Comparison of ENCODE assay signal across 14 mouse cellular contexts in the genomic region with DNA sequence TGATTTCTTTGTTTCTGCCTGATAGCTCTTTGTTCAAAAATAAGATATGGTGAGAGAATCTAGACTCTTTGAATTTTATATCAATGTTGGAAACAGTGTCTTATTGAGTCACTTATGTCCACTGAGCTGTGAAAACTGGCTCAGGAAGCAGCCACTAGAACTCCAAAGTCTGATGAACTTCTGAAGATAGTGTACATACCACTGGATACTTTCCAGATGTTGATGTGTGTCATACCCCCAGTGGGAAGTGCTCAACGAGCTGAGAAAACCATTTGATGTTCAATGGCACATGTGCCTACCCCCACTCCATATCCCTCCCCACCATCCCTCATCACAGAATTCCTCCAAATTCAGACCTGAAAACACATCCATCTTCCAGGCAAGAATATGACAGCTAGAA.
DNase-seq lines count a peak whose midpoint lies in the region; ATAC-seq and TF ChIP-seq lines count a peak whose summit lies in the region.
"Had no signal": no experiment of that assay in that cellular context is flagged by ENCODE, and none has a peak within 500 bp of the region (broad histone marks: within the 10 kb centered on the region; RNA-seq: fewer than 3 reads in every experiment).

No protein-coding gene starts in this region.

- H3K4me3 ChIP-seq in heart, embryonic 13.5 days, result no peak overlapping the region
- no peak overlapping the region for H3K4me3 ChIP-seq in lung, embryonic 16.5 days (ENCODE audit: low read length)
- no peak overlapping the region for H3K4me3 ChIP-seq in heart, embryonic 16.5 days (ENCODE audit: low read length)
- no peak overlapping the region for H3K4me3 ChIP-seq in midbrain, postnatal 0 days (ENCODE audit: low read depth, low read length)
- H3K4me3 ChIP-seq: embryonic facial prominence, embryonic 12.5 days had no signal

- H3K4me1 ChIP-seq in heart, embryonic 13.5 days, result peaks cover 31% of the 10 kb centered on the region
- H3K4me1 ChIP-seq in lung, embryonic 16.5 days (replicated peaks; ENCODE audit: control insufficient read depth, insufficient read depth, low read length), result peaks cover 23% of the 10 kb centered on the region
- peaks cover 23% of the 10 kb centered on the region for H3K4me1 ChIP-seq in heart, embryonic 16.5 days (ENCODE audit: control insufficient read depth, insufficient read depth, low read length)
- H3K4me1 ChIP-seq in midbrain, postnatal 0 days (ENCODE audit: insufficient read depth, low read length), result peaks cover 3% of the 10 kb centered on the region; the same call in 1 of the 2 replicates

- no peak for TF ChIP-seq CTCF in midbrain, postnatal 0 days (IDR thresholded peaks at IDR 0.05)

- 18% methylated on average over 1 of the region's 1 CpGs for WGBS in heart, embryonic 13.5 days
- 28% methylated on average over 1 of the region's 1 CpGs for WGBS in lung, embryonic 16.5 days
- WGBS in heart, embryonic 16.5 days, result 13% methylated on average over 1 of the region's 1 CpGs
- 55% methylated on average over 1 of the region's 1 CpGs for WGBS in midbrain, postnatal 0 days

- intact Hi-C loops in heart, postnatal 36 days (cut with DNase I), result loop anchor here (5.0 kb wide), 1 partner anchor 36 kb away; no protein-coding TSS in a partner anchor
- intact Hi-C loops in left cerebral cortex, postnatal 14 days (cut with DNase I), result no loop called here

- no peak overlapping the region for H3K9ac ChIP-seq in heart, embryonic 13.5 days
- H3K9ac ChIP-seq in lung, embryonic 16.5 days (ENCODE audit: low read length), result no peak overlapping the region
- H3K9ac ChIP-seq in heart, embryonic 16.5 days (ENCODE audit: low read length), result no peak overlapping the region
- H3K9ac ChIP-seq in midbrain, postnatal 0 days (replicated peaks; ENCODE audit: low read length, poor library complexity, severe bottlenecking), result no peak overlapping the region
- H3K9ac ChIP-seq: embryonic facial prominence, embryonic 12.5 days; liver, embryonic 14.5 days had no signal

- H3K9me3 ChIP-seq in heart, embryonic 13.5 days, result no peaks in the 10 kb centered on the region
- H3K9me3 ChIP-seq in lung, embryonic 16.5 days (ENCODE audit: control insufficient read depth, low read length), result no peaks in the 10 kb centered on the region
- H3K9me3 ChIP-seq in heart, embryonic 16.5 days (replicated peaks; ENCODE audit: control insufficient read depth, low read length), result no peaks in the 10 kb centered on the region
- H3K9me3 ChIP-seq in midbrain, postnatal 0 days (ENCODE audit: low read length), result no peaks in the 10 kb centered on the region
- H3K9me3 ChIP-seq: embryonic facial prominence, embryonic 12.5 days had no signal

- H3K27ac ChIP-seq in heart, embryonic 13.5 days (replicated peaks), result peak overlapping the region; percentile 78
- peak overlapping the region; percentile 83 for H3K27ac ChIP-seq in lung, embryonic 16.5 days (ENCODE audit: low read length)
- peak overlapping the region; percentile 80 for H3K27ac ChIP-seq in heart, embryonic 16.5 days (ENCODE audit: low read length)
- 0 out of 2 replicates have a peak overlapping the region, but pooled peaks have one; percentile 39 for H3K27ac ChIP-seq in midbrain, postnatal 0 days (ENCODE audit: low read depth, low read length)
- H3K27ac ChIP-seq: embryonic facial prominence, embryonic 12.5 days; liver, embryonic 14.5 days had no signal

- no peak for ATAC-seq in heart, embryonic 13.5 days (ENCODE audit: extremely low read depth, insufficient number of reproducible peaks, low FRiP score, low TSS enrichment)
- ATAC-seq in lung, embryonic 16.5 days (ENCODE audit: low read depth), result no peak
- ATAC-seq in heart, embryonic 16.5 days (replicated peaks; ENCODE audit: extremely low read depth, insufficient read depth, low FRiP score), result no peak
- ATAC-seq in midbrain, postnatal 0 days (ENCODE audit: low FRiP score), result no peak

- H3K27me3 ChIP-seq in heart, embryonic 13.5 days (replicated peaks), result no peaks in the 10 kb centered on the region
- H3K27me3 ChIP-seq in lung, embryonic 16.5 days (ENCODE audit: control insufficient read depth, insufficient read depth, low read depth, low read length), result no peaks in the 10 kb centered on the region
- no peaks in the 10 kb centered on the region for H3K27me3 ChIP-seq in heart, embryonic 16.5 days (ENCODE audit: control insufficient read depth, insufficient read depth, low read length)
- H3K27me3 ChIP-seq in midbrain, postnatal 0 days (ENCODE audit: insufficient read depth, low read length), result no peaks in the 10 kb centered on the region
- H3K27me3 ChIP-seq: embryonic facial prominence, embryonic 12.5 days had no signal

- no peak overlapping the region for H3K4me2 ChIP-seq in heart, embryonic 13.5 days
- no peak overlapping the region for H3K4me2 ChIP-seq in lung, embryonic 16.5 days (ENCODE audit: low read depth, low read length)
- no peak overlapping the region for H3K4me2 ChIP-seq in heart, embryonic 16.5 days (ENCODE audit: low read depth, low read length)
- no peak overlapping the region for H3K4me2 ChIP-seq in midbrain, postnatal 0 days (ENCODE audit: low read depth, low read length, poor library complexity, severe bottlenecking)
- H3K4me2 ChIP-seq: embryonic facial prominence, embryonic 12.5 days had no signal

- peaks cover 78% of the 10 kb centered on the region for H3K36me3 ChIP-seq in heart, embryonic 13.5 days
- peaks cover 5% of the 10 kb centered on the region; the same call in 1 of the 2 replicates for H3K36me3 ChIP-seq in lung, embryonic 16.5 days (ENCODE audit: control insufficient read depth, insufficient read depth, low read length)
- peaks cover 35% of the 10 kb centered on the region for H3K36me3 ChIP-seq in heart, embryonic 16.5 days (ENCODE audit: control insufficient read depth, insufficient read depth)
- no peaks in the 10 kb centered on the region for H3K36me3 ChIP-seq in midbrain, postnatal 0 days (ENCODE audit: insufficient read depth, low read length)
- H3K36me3 ChIP-seq: embryonic facial prominence, embryonic 12.5 days had no signal

- DNase-seq in heart, postnatal 36 days, result no peak
- DNase-seq in lung, postnatal 4 days, result no peak
- no peak for DNase-seq in midbrain, postnatal 0 days (ENCODE audit: low spot score)
- no peak for DNase-seq in left cerebral cortex, postnatal 14 days (ENCODE audit: low spot score in 2 of 2)
- no peak for DNase-seq in layer of hippocampus, adult 9-10 months (ENCODE audit: low spot score)
- DNase-seq: adrenal gland, postnatal 25 days; cerebellum, adult 2 months; kidney, adult 18-20 months; layer of hippocampus, postnatal 36 days had no signal
